Mouse (Mus musculus): Measurements from ENCODE around the gene Gm19935.

GRCm38 (mm10) chr8:90854671-90855161, 37.5 kb upstream of the Gm19935 start:
- no peak for TF ChIP-seq CTCF (IDR thresholded peaks at IDR 0.05; ENCODE audit: insufficient read depth, low read length)
- TF ChIP-seq POLR2A (IDR thresholded peaks at IDR 0.05; ENCODE audit: borderline replicate concordance, extremely low read depth, low read depth, low read length), result no peak
